Mouse (Mus musculus): ENCODE results near the gene Gdf7. TPM values are rescaled to one million over a fixed set of nuclear protein-coding genes. Genes with fewer than 3 reads are reported as not detected.

Gdf7 gene
- total RNA-seq, 4 experiments from 2014 or later, result 0.31 to 0.90 (median 0.69) TPM

DNA sequence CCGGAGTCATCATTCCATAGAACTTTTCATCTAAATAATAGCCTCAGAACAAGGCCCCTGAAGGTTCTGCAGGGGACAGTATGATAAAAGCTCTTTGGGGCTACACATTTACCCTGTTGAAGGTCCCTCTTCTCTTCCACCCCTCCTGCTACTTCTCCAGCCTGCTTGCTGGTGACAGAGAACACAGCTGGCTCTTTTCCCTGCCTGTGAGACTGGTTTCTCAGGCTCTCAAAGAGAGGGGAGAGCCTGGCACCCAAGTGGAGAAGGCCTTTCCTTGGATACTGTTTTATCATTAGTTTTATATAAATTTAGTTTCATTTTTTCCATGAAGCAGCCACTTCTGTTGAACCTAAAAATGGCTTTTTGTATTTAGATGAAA, 25.9 kb upstream of the Gdf7 start:
- no peak for DNase-seq (ENCODE audit: low spot score in 2 of 2)

- peak; percentile 94 to 98 for DNase-seq (ENCODE audit: low spot score in 2 of 2)
Measured at GRCm38 (mm10) chr12:8326825-8327674, 25.3 kb upstream of the Gdf7 start.

DNA sequence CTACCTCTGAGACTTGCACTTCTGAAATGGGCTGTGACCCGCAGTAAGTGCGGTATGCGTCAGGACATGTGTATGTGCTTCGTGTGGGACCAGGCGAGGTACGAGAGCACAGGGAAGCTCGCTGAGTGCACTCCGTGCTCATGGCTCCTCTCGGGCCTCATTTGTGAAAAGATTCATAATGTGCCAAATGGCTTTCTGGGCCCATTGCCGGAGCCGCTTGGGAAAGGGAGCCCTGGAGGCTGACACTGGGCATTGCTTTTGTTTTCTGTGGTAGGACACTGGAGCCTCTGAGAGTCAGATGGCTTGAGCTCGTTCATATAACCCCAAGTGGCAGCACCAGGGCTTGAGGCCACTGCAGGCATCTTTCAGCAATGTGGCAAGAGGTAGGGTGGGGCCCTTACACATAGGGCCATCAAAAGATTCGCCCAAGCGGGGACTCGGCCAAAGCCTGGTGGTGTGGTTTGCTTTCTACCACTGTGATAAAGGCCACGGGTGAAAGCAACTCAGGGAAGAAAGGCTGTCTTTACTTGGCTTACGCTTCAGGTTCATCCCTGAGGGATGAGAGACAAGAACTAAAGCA, 24.3 kb upstream of the Gdf7 start:
- peak; percentile 74 to 82 for DNase-seq (ENCODE audit: low spot score in 2 of 2)

DNA sequence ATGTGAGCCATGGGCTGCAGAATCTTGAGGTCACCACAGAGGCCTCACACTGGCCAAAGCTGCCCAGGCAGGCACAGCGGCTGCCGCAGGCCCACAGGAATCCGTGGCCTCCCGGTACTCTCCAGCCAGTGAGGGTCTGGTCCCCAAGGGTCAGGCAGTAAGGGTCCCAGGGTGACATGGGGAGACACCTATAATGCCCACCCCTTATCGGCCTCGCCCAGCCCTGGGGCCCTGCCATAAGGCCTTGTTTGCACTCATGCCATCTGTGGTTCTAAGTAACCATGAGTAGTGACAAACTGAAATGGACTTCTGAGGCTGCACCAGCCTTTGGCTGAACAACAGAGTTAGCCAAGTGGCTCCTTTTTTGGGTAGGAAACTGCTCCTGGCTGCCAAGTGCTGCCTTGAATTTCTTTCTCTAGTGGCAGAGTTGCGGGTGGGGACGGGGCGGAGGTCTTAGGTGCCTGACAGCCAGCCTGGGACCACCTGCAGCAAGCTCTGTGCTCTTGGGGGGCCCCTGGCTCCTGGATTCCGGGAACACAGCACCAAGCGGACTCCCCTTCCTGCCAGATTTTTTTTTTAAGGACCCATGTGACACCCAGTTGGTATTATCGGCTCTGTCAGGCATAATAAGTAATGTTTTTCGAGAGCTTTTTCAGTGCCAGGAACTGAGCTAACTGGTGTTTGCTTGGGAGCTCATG, 23.6 kb upstream of the Gdf7 start:
- peak in 1 of 2 experiments; percentile 49 for DNase-seq (ENCODE audit: low spot score in 2 of 2)

- no peak for DNase-seq (ENCODE audit: low spot score in 2 of 2)
Measured at GRCm38 (mm10) chr12:8324086-8324485, 22.3 kb upstream of the Gdf7 start.

- no peak for DNase-seq (ENCODE audit: low spot score in 2 of 2)
Measured at GRCm38 (mm10) chr12:8321506-8321905, 19.8 kb upstream of the Gdf7 start.

DNA sequence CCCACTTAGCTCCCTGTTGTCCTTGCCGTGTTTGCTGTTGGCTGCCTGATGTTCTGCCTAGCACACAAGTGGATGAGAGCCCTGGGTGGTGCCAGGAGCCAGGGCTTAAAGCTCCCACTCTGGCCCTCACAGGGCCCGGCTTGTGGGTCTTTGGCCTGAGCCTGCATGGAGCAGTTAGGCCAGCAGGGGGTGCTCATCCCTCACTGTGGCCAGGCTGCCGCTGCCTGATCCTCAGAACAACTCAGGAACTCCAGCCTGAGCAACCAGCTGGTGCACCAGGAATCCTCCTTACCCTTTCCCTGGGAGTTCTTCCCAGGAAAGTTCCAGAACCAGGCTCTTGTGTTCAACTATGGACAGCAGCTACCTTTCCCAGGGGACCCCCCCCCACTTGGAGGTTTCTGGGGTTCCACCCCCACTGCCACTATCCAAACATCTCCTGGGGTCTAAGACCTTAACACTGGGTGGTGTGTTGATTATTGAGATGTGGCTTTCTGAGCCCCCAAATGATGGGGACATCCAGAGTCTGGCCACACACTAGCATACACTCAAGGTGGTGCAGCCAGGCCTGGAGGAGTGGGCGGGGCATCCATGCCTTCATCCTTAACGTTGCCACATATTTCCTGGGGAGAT, 18.4 kb upstream of the Gdf7 start:
- DNase-seq (ENCODE audit: low spot score in 2 of 2), result peak; percentile 77 to 92

DNA sequence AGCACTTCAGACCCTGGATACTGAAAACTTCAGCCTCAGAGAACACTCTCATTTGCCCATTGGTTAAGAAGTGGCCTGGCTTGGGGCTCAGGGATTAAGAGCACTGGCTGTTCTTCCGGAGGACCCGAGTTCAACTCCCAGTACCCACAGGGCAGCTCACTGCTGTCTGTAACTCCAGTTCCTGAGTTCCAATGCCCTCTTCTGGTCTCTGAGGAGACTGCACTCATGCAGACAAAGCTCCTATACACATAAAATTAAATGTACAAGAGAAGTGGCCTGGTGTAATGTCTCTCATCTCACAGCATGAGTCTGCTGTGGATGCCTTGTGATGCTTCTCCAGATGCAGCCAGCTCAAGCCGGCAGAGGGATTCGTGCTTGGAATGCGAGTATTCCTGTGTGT, 14.8 kb upstream of the Gdf7 start:
- DNase-seq (ENCODE audit: low spot score in 2 of 2), result no peak

GRCm38 (mm10) chr12:8313773-8314172, 12.0 kb upstream of the Gdf7 start:
- DNase-seq (ENCODE audit: low spot score in 2 of 2), result no peak

GRCm38 (mm10) chr12:8313270-8313771, 11.6 kb upstream of the Gdf7 start, which contains the start of gene Hs1bp3:
Gene Hs1bp3 (plus strand): TSS chr12:8313432.
- peak; percentile 66 to 81 for DNase-seq (ENCODE audit: low spot score in 2 of 2)

- no peak for DNase-seq (ENCODE audit: low spot score in 2 of 2)
Measured at GRCm38 (mm10) chr12:8312266-8312665, 10.5 kb upstream of the Gdf7 start.

DNA sequence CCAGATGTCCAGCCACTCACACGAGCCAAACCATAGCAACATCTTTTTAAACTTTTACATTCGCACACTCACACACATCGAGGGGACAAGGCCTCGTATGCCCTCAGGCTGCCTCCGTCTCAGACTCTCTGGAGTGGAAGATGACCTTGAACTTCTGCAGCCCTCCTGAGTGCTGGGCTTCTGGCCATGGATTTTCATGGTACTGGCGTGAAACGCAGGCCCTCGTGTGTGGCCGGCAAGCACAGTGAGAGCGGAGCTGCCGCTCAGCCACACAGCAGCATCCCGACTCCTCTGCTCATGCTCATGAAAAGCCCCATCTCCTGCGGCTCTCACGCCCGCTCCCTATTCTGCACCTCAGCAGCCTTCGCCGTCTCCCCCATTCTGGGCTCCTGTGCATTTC, 9.2 kb upstream of the Gdf7 start:
- no peak for DNase-seq (ENCODE audit: low spot score in 2 of 2)

- no peak for DNase-seq (ENCODE audit: low spot score in 2 of 2)
Measured at GRCm38 (mm10) chr12:8306910-8307309, 5.2 kb upstream of the Gdf7 start.

DNA sequence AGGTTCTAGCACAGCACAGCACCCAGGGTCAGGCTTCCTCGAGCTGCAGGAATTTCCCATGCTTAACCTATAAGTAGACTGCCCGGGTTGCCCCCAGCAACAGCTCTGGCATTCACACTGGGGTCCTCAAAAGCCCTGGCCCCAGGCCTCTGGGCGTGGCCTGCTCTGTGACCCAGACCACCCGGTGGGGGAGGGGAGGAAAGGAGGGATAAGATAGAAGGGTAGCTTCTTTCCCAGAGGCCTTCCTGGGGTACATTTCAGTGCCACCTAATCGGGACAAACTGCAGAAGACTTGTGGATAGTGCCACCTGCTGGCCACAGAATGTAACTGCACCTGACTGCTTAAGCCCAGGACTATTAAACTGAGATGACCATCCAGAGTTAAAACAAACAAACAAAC, 4.7 kb upstream of the Gdf7 start:
- DNase-seq (ENCODE audit: low spot score in 2 of 2), result peak in 1 of 2 experiments; percentile 64

DNA sequence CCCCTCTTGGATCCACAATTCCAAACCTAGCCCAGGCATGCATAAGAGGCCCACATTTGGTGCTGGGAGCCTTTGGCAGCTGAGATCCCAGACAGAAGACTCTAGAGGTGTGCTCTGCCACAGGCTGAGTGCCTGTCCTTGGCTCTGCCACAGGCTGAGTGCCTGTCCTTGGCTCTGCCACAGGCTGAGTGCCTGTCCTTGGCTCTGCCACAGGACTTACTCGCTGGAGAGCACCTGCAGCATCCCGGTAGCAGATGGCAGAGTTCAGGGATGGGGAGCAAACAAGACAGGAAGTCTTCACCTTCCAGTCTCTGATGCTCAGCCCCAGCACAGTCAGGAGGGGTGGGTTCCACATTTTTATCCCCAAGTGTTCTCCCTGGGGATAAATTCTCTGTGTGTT, 3.5 kb upstream of the Gdf7 start:
- no peak for DNase-seq (ENCODE audit: low spot score in 2 of 2)

DNA sequence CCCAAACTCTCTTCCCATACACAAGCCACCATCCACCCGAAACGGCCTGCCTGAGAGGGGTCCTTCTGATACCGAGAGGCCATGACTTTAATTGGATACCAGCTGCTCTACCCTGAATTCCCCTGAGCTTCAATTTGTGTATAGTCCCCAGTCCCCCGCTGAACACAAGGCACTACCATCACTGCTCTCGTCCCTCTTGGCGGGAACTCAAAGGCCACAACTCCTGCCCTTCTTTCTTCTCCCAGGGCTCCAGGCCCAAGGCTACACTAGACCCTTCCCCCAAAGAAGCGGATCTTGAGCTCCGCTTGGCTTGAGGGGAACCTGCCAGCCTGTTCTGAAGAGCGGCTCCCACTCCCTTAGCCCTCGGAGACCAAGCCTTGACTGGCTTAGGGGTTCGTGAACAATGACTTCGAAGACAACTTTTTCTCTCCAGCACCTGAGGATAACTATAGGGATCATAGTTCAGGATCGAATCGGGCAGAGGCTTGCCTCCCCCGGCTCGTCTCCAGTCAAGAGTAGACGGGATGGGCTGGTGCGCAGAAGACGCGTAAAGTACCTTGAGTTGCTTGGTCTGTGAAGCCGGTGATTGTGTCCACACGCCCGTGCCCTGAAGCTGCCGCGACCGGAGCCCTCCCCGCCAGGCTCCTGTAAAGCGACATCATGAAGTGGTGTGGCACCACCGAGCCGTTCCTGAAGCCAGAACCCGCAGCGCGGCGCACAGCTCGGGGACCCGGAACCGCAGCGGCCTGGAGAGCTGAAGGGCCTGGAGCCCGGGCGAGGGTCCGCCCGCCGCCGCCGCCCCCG, 541 bp downstream of the Gdf7 start:
- DNase-seq (ENCODE audit: low spot score in 2 of 2), result no peak

DNA sequence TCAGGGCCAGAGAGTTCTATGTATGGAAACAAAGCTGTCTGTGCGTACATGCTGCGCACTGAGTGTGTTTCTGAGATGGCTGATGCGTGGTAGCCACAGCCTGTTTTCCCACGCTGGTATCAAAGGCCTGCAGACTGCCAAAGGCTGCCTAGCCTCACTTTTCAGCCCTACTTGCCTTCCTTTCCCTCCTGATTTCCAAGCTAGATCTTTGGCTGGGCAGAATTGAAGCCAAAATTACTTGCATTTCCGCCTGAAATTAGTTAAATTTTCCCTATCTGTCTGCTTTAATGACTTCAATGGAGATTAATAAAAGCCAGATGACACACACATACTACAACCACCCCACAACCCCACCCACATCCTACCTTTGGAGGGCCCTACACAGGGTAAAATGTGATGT, 1.2 kb downstream of the Gdf7 start:
- no peak for DNase-seq (ENCODE audit: low spot score in 2 of 2)

GRCm38 (mm10) chr12:8300111-8300480, 1.7 kb downstream of the Gdf7 start:
- DNase-seq (ENCODE audit: low spot score in 2 of 2), result no peak

DNA sequence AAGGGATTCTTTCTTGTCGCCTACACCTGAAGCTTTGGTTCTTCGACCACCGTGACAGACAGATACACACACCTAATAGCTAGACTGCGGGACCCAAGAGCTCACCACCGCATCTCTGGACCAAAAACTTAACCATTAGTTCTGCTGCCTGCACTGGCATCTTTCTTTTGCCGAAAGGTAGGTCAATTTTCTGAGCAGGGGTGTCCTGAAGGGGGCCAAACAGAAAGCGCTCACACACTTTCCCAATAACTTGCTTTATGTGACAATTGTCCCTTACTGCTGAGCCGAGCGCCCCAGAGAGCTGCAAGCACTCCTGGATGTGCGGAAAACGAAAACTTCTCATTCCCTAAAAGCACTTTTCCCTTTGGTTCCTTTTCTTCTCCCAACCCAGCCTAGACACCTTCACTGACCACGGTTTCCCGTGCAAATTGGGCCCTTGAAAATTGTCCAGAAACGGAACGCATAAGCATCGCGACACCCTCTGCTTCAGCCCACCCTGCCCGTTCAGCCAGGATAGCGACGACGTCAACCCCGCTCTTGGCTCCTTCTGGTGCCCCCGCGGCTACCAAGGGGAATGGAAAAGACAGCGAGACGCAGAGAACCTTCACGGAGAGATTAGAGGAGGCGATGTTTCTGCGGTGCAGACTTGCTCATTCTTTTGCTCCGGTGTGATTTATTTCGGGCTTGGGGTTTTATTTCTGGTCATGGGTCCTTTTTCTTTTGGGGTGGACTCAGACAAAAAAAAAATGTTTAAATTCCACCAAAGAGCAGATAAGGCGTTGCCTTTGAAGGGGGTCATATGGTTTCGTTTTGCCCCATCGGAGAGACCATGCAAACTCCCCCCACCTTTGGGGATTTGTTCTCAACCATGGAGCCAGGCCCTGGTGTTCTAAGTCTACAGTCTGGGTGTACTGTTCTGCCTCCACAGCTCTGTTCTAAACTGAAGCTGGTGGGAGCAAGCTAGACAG, 2.3 kb downstream of the Gdf7 start:
- no peak for DNase-seq (ENCODE audit: low spot score in 2 of 2)

Measured in layer of hippocampus, adult 8-10 months (tissue).